Mouse (Mus musculus) intestine, embryonic 14.5 days (tissue): ENCODE results near the gene Rrad. TPM values are rescaled to one million over a fixed set of nuclear protein-coding genes. Genes with fewer than 3 reads are reported as not detected.

Source experiments
- ATAC-seq: fragments of 200-750 bp; cut with Nextera tagmentation; replicated peaks from 2 replicates; pipeline ENCODE4 v1.8.0; 2017; ENCODE audit warnings: low read depth, moderate number of reproducible peaks, moderate TSS enrichment, moderate library complexity; ENCODE audit not compliant: low FRiP score, low TSS enrichment
- DNase-seq: peaks from one replicate; pipeline ENCODE4 v3.0.0-alpha.2; 2018; ENCODE audit warnings: low spot score
- H3K27ac ChIP-seq: fragments of 300-500 bp; sonication (generic); 2 replicates; pipeline ENCODE4 v1.5.1; 2014; ENCODE audit warnings: low read depth, mild to moderate bottlenecking, control low read depth
- H3K27me3 ChIP-seq: fragments of 300-500 bp; sonication (generic); replicated peaks from 2 replicates; pipeline ENCODE4 v1.6.1; 2014; ENCODE audit warnings: low read length, control low read depth; ENCODE audit not compliant: control insufficient read depth, insufficient read depth
- H3K36me3 ChIP-seq: fragments of 300-500 bp; sonication (generic); 2 replicates; pipeline ENCODE4 v1.6.1; 2014; ENCODE audit warnings: low read length, control low read depth; ENCODE audit not compliant: control insufficient read depth, insufficient read depth
- H3K4me1 ChIP-seq: fragments of 300-500 bp; sonication (generic); replicated peaks from 2 replicates; pipeline ENCODE4 v1.6.1; 2014; ENCODE audit warnings: low read length, control low read depth, mixed read lengths; ENCODE audit not compliant: control insufficient read depth, insufficient read depth
- H3K4me2 ChIP-seq: fragments of 300-500 bp; sonication (generic); 2 replicates; pipeline ENCODE4 v1.6.1; 2014; ENCODE audit warnings: low read length
- H3K4me3 ChIP-seq: fragments of 300-500 bp; sonication (generic); 2 replicates; pipeline ENCODE4 v1.5.1; 2014; ENCODE audit warnings: low read depth, low read length, control low read depth, mixed read lengths
- H3K9ac ChIP-seq: fragments of 300-500 bp; sonication (generic); 2 replicates; pipeline ENCODE4 v1.6.1; 2014; ENCODE audit warnings: mild to moderate bottlenecking, low read length
- H3K9me3 ChIP-seq: fragments of 300-500 bp; sonication (generic); 2 replicates; pipeline ENCODE4 v1.6.1; 2016; ENCODE audit warnings: low read length, control low read depth; ENCODE audit not compliant: control insufficient read depth
- WGBS: fragments of 180-500 bp; shearing (Covaris S2); extraction: QIAGEN DNeasy Blood & Tissue Kit; methylation state at CpG from one replicate; pipeline ENCODE4 v1.1.7; 2014; 5-methylcytosine and 5-hydroxymethylcytosine counted together
- polyA plus RNA-seq: library from polyadenylated mRNA; unstranded; fragments of >200 nt; fragmentation: Nextera tagmentation; extraction: Ambion mirVana; gene quantifications from 2 replicates; pipeline ENCODE4 v1.2.1, GENCODE M21; 2014

Gene Rrad
- polyA plus RNA-seq, 1 experiment from 2014 or later = 4.0 TPM

DNA sequence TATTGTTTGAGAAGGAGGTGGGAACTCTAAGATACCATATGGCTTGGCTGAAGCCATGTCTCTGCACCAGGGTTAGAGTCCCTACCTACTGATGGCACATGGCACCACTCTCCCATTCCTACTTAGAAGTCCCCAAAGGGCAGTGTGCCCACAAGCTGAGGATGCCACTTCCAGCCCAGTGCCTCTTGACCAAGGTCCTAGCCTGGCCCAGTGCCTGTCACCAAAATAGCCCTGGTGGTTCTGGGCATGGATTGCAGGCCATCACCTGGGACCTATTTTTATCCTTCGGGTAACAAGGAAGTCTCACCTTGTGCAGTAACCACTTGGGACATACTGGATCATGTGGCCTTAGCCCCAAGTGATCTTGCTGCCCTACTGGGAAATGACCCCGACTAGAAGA is 23.2 kb downstream of the Rrad start:
- Histone ChIP-seq H3K9me3 (no peaks in the 10 kb centered on the region), H3K27me3 (no peaks in the 10 kb centered on the region), H3K4me2 (no peak overlapping the region), H3K4me3 (no peak overlapping the region), H3K27ac (no peak overlapping the region), H3K9ac (no peak overlapping the region), H3K36me3 (no peaks in the 10 kb centered on the region), H3K4me1 (peaks cover 13% of the 10 kb centered on the region; the same call in 1 of the 2 replicates)
- ATAC-seq (no peak), DNase-seq (no peak)
- 86% methylated on average over 2 of the region's 2 CpGs for WGBS

DNA sequence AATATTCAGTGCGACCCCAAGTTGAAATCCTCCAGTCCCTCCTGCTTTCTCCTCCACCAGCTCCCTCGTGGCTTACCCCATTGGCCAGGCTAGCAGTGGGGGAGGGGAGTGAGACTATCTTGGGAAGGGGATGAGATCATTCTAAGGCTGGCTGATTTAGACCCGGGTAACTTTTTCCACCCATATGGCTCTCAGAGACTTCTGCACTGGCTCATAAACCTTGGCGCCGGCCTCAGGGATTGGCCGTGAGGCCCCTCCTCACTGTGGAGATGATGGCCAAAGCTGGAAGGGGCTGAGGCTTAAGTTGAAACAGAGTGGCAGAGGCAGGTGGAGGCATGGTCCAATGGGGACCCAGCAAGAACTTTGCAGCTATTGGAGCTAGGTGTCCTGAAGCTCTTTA is 24.8 kb downstream of the Rrad start:
- H3K9me3 ChIP-seq = no peaks in the 10 kb centered on the region
- no peak overlapping the region for H3K4me2 ChIP-seq
- no peak overlapping the region for H3K9ac ChIP-seq
- ATAC-seq (no peak), DNase-seq (no peak)
- no peak overlapping the region for H3K4me3 ChIP-seq
- H3K4me1 ChIP-seq = peaks cover 14% of the 10 kb centered on the region
- H3K36me3 ChIP-seq = no peaks in the 10 kb centered on the region
- H3K27ac ChIP-seq = no peak overlapping the region
- 29% methylated on average over 6 of the region's 6 CpGs for WGBS
- no peaks in the 10 kb centered on the region for H3K27me3 ChIP-seq

DNA sequence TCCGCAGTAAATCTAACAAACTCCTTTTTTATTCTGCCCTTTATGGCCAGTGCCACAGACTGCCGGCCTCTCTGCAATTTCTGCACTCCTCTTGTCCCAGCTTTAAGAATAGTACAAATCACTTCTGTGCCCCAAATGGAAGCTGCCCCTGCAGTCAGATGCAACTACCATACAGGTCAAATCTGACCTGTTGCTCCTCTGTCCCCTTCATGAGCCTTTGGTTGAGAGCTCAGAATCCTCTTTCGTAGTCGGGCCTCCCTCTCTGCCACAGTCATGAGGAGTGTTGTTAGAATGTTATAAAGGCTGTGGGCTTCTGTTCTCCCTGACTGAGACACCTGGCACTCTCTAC is 27.9 kb downstream of the Rrad start:
- H3K9me3 ChIP-seq = no peaks in the 10 kb centered on the region
- H3K27me3 ChIP-seq = 0 out of 2 replicates have a peak, but pooled peaks cover 5% of the 10 kb centered on the region
- no peak overlapping the region for H3K27ac ChIP-seq
- no peak overlapping the region for H3K9ac ChIP-seq
- H3K4me2 ChIP-seq = no peak overlapping the region
- H3K4me3 ChIP-seq = no peak overlapping the region
- no peak for DNase-seq
- ATAC-seq = no peak
- 64% methylated on average over 4 of the region's 4 CpGs for WGBS
- H3K4me1 ChIP-seq = peaks cover 13% of the 10 kb centered on the region
- no peaks in the 10 kb centered on the region for H3K36me3 ChIP-seq

DNA sequence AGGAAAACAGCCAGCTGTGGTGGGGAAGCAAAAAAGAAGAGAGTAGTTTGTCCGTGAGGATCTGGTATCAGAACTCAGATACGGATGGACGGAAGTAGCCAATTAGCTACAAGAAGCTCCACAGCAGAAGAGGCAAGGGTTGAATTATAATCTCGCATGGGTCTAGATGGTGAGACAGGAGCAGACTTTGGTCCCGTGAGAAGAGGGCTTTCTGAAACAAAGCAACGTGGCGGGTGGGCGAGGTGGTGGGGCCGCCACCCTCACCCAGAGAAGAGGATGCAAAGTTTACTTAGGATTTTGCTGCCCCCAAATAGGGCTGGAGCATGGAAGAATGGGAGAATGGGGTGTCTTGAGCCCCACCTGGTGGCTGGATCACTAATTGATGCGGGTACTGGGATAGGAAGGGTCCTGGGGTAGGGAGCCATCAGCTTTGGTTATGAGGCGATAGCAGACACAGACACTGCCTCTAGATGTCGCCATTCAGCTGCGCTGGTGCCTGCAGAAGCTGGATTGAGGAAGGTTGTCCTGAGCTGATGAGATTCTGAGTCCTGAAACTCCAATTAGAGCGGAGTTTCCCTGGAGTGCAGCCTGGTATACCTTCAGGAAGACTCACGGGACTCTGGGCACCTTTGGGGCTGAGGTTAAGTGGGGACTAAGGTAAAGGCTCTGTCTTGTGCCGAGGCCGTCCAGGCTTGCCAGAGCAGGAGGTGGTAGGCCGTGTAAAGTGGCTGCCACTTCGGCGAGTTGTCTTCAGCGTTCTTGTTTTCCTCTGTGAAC is 28.5 kb downstream of the Rrad start:
- H3K4me3 ChIP-seq = peak overlapping the region; percentile 19
- H3K4me2 ChIP-seq = peak overlapping the region; percentile 45
- DNase-seq = peak; percentile 91
- H3K9me3 ChIP-seq = no peaks in the 10 kb centered on the region
- ATAC-seq = peak; percentile 88
- 0 out of 2 replicates have a peak, but pooled peaks cover 5% of the 10 kb centered on the region for H3K27me3 ChIP-seq
- WGBS = 20% methylated on average over 21 of the region's 21 CpGs
- H3K27ac ChIP-seq = no peak overlapping the region
- peaks cover 15% of the 10 kb centered on the region for H3K4me1 ChIP-seq
- H3K36me3 ChIP-seq = no peaks in the 10 kb centered on the region
- no peak overlapping the region for H3K9ac ChIP-seq

DNA sequence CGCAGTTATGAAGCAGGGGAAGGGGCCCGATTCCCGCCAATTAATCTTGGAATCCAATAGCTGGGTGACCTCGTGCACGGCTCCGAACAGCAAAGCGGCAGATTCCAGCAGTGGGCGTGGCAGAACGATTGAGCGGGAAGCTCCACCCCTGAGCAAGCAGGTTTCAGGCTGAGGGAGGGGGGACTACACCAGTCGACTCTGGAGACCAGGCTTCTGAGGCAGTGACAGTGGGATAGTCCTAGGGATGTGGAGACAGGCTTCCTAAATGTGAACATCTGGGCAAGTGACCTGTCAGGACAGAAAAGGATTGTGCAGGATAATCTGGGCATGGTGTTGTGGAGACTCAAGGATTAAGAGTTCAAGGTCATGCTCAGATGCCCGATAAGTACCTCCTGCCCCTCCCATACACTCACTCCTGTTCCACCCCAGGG is 29.2 kb downstream of the Rrad start:
- peak; percentile 63 for DNase-seq
- ATAC-seq = peak; percentile 25; the same call in 1 of the 2 replicates
- Histone ChIP-seq H3K4me3 (peak overlapping the region; percentile 19), H3K9me3 (no peaks in the 10 kb centered on the region), H3K9ac (no peak overlapping the region), H3K27me3 (0 out of 2 replicates have a peak, but pooled peaks cover 5% of the 10 kb centered on the region), H3K36me3 (no peaks in the 10 kb centered on the region), H3K27ac (no peak overlapping the region), H3K4me2 (peak overlapping the region; percentile 45), H3K4me1 (peaks cover 20% of the 10 kb centered on the region)
- WGBS = 3% methylated on average over 12 of the region's 12 CpGs

DNA sequence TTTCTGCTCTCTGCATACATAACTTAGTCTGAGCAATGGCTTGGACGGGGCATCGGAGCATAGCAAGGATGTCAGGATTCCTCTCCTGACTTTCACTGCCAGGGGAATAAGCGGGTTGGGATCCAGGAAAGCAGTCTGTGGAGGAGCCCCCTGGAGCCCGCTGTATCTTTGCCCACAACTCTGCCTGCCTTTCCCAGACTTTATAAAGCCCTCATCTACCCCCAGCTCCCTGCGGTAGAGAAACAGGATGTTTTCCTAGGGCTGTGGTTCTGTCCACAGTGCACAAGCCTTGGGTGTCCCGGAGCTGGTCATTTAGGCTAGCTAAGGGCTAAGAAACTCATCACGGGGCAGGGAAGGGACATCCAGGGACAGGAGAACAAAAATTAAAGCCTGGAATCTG is 29.7 kb downstream of the Rrad start:
- H3K27ac ChIP-seq = no peak overlapping the region

DNA sequence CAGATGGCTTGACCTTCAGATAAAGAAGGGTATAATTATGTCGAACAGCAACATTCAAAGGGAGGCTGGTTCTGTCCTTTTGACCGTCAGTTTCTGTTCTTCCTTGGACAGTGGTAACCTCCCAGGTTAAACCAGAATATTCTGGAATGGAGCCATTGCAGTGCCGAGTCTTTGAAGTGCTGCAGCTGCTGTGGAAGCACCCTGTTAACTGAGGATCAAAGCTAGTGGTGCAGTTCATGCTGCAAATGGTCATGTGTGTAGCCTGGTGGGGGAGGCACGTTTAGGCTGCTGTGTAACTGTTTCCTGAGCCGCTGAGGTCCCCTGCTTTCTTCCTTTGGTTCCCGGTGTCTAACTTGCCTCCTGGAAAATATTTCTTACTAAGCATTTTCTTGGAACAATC is 32.6 kb downstream of the Rrad start:
- peak; percentile 48 for DNase-seq
- 31% methylated on average over 6 of the region's 6 CpGs for WGBS
- Histone ChIP-seq H3K4me2 (no peak overlapping the region), H3K36me3 (peaks cover 27% of the 10 kb centered on the region), H3K27ac (no peak overlapping the region), H3K9me3 (no peaks in the 10 kb centered on the region), H3K27me3 (0 out of 2 replicates have a peak, but pooled peaks cover 5% of the 10 kb centered on the region), H3K9ac (no peak overlapping the region), H3K4me1 (peaks cover 13% of the 10 kb centered on the region; the same call in 1 of the 2 replicates), H3K4me3 (no peak overlapping the region)
- ATAC-seq = no peak

More for the DNA sequence above, 29.7 kb downstream of the Rrad start:
- Histone ChIP-seq H3K27me3 (0 out of 2 replicates have a peak, but pooled peaks cover 5% of the 10 kb centered on the region), H3K4me2 (peak overlapping the region; percentile 45), H3K9me3 (no peaks in the 10 kb centered on the region), H3K36me3 (no peaks in the 10 kb centered on the region), H3K4me3 (no peak overlapping the region), H3K4me1 (peaks cover 17% of the 10 kb centered on the region), H3K9ac (no peak overlapping the region)
- DNase-seq (peak; percentile 51), ATAC-seq (no peak)
- WGBS = 20% methylated on average over 7 of the region's 7 CpGs

DNA sequence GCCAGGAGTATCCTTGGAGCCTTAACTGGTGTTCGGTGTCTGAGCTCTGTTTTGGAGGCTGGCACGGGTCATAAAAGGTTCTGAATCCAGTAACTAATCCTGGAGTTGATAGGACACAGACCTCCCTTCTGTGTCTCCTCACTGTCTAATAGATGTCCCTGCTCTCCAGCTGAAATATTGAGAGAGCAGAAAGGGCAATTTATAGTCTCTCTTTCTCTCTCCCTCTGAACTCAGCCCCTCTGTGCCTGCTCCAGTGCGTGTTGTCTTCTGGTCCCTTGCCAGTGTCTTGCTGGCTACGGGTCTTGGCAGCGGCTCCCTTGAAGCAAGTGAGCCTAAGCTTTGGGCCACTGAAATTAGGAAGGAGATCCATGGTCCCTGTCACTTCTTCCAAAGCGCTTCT is 33.5 kb downstream of the Rrad start:
- Histone ChIP-seq H3K9me3 (no peaks in the 10 kb centered on the region), H3K4me1 (peaks cover 13% of the 10 kb centered on the region), H3K27ac (no peak overlapping the region; the same call in 1 of the 2 replicates), H3K9ac (no peak overlapping the region), H3K4me2 (no peak overlapping the region), H3K4me3 (no peak overlapping the region), H3K36me3 (peaks cover 27% of the 10 kb centered on the region), H3K27me3 (0 out of 2 replicates have a peak, but pooled peaks cover 5% of the 10 kb centered on the region)
- WGBS = 37% methylated on average over 6 of the region's 6 CpGs
- ATAC-seq (no peak), DNase-seq (peak; percentile 51)
